Mouse (Mus musculus): ENCODE results near the gene Pakap.

The Pakap gene

GRCm38 (mm10) chr4:57798286-57799018 lies 230.5 kb downstream of the Pakap start:
- DNase-seq (ENCODE audit: low spot score) = no peak

- no peak for DNase-seq (ENCODE audit: low spot score)
Measured at GRCm38 (mm10) chr4:57799297-57799696, 231.3 kb downstream of the Pakap start.

GRCm38 (mm10) chr4:57801239-57801638 lies 233.3 kb downstream of the Pakap start:
- DNase-seq (ENCODE audit: low spot score) = no peak

GRCm38 (mm10) chr4:57801986-57802385 lies 234.0 kb downstream of the Pakap start:
- no peak for DNase-seq (ENCODE audit: low spot score)

- no peak for DNase-seq (ENCODE audit: low spot score)
Measured at GRCm38 (mm10) chr4:57802411-57802810, 234.4 kb downstream of the Pakap start.

- DNase-seq (ENCODE audit: low spot score) = no peak
Measured at GRCm38 (mm10) chr4:57804902-57805301, 236.9 kb downstream of the Pakap start.

GRCm38 (mm10) chr4:57809449-57809848 lies 241.5 kb downstream of the Pakap start:
- DNase-seq (ENCODE audit: low spot score) = no peak

GRCm38 (mm10) chr4:57812075-57812474 lies 244.1 kb downstream of the Pakap start:
- DNase-seq (ENCODE audit: low spot score) = no peak

- no peak for DNase-seq (ENCODE audit: low spot score)
Measured at GRCm38 (mm10) chr4:57812916-57813575, 245.1 kb downstream of the Pakap start.

- no peak for DNase-seq (ENCODE audit: low spot score)
Measured at GRCm38 (mm10) chr4:57813576-57813945, 245.6 kb downstream of the Pakap start.

GRCm38 (mm10) chr4:57815355-57815754 lies 247.4 kb downstream of the Pakap start:
- no peak for DNase-seq (ENCODE audit: low spot score)

- no peak for DNase-seq (ENCODE audit: low spot score)
Measured at GRCm38 (mm10) chr4:57816146-57816545, 248.2 kb downstream of the Pakap start.

GRCm38 (mm10) chr4:57820839-57821374 lies 252.9 kb downstream of the Pakap start:
- no peak for DNase-seq (ENCODE audit: low spot score)

- DNase-seq (ENCODE audit: low spot score) = no peak
Measured at GRCm38 (mm10) chr4:57821556-57822356, 253.8 kb downstream of the Pakap start.

- no peak for DNase-seq (ENCODE audit: low spot score)
Measured at GRCm38 (mm10) chr4:57822641-57823040, 254.7 kb downstream of the Pakap start.

- no peak for DNase-seq (ENCODE audit: low spot score)
Measured at GRCm38 (mm10) chr4:57824626-57825240, 256.8 kb downstream of the Pakap start.

GRCm38 (mm10) chr4:57826272-57826671 lies 258.3 kb downstream of the Pakap start:
- no peak for DNase-seq (ENCODE audit: low spot score)

GRCm38 (mm10) chr4:57829131-57829530 lies 261.2 kb downstream of the Pakap start:
- DNase-seq (ENCODE audit: low spot score) = no peak

- no peak for DNase-seq (ENCODE audit: low spot score)
Measured at GRCm38 (mm10) chr4:57829740-57830139, 261.8 kb downstream of the Pakap start.

- DNase-seq (ENCODE audit: low spot score) = no peak
Measured at GRCm38 (mm10) chr4:57832318-57832717, 264.3 kb downstream of the Pakap start.

GRCm38 (mm10) chr4:57833060-57833459 lies 265.1 kb downstream of the Pakap start:
- no peak for DNase-seq (ENCODE audit: low spot score)

GRCm38 (mm10) chr4:57834141-57834540 lies 266.2 kb downstream of the Pakap start:
- DNase-seq (ENCODE audit: low spot score) = no peak
